Mouse (Mus musculus): Measurements from ENCODE around the gene Mcm5. TPM values are rescaled to one million over a fixed set of nuclear protein-coding genes. Genes with fewer than 3 reads are reported as not detected.

Gene Mcm5
- total and polyA plus RNA-seq, 3 experiments, result 93.3 to 302 (median 123) TPM

DNA sequence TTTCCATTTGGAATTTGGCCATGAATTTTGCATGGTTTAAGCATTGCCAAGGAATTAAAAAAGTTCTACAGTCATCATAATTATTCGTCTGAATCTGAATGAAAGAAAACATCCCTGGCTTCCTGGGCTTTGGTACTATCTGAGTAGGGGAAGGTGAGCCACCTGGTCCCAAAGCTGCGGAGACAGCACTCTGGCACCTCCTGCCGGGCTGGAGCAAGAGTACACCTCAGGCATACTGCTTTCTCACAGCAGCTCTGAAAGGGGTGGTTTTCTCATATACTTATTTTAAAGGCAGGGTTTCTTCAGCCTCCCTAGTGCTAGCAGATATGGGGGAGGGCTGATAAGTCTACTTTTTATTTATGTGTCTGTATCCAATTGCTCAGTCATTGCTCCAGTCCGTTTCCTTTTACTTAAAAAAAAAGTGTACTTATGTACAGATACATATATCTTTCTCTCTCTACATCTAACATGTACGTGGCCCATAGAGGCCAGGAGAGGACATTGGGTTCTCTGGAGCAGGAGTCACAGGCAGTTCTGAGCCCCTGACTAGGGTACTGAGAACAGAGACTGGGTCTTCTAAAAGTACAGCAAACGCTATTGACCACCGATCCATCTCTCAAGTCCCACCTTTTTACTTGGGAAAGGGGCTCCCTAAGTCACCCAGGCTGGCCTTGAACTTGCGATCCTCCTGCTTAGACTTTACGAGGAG, 688 bp upstream of the Mcm5 start:
- Histone ChIP-seq H3K27me3 (ENCODE audit: insufficient read depth, low read length) (no peaks in the 10 kb centered on the region), H3K9me3 (replicated peaks) (no peaks in the 10 kb centered on the region), H3K36me3 (replicated peaks) (peaks cover 43% of the 10 kb centered on the region), H3K4me3 (ENCODE audit: low read depth, low read length) (peak overlapping the region; percentile 90), H3K4me1 (ENCODE audit: insufficient read depth, low read depth, low read length) (peaks cover 37% of the 10 kb centered on the region)
- DNase-seq (ENCODE audit: low spot score), result peak; percentile 73
- peak; percentile 62 for ATAC-seq (ENCODE audit: extremely low read depth, insufficient number of reproducible peaks, low FRiP score, poor library complexity, severe bottlenecking)
- TF ChIP-seq CTCF (IDR thresholded peaks at IDR 0.05; ENCODE audit: low read depth, low read length), result peak; percentile 83
- TF ChIP-seq GATA1 (IDR thresholded peaks at IDR 0.05; ENCODE audit: borderline replicate concordance, low read length), result no peak

- TF ChIP-seq GATA2 (IDR thresholded peaks at IDR 0.05; ENCODE audit: borderline replicate concordance, low read depth, low read length) (no peak), GATA1 (IDR thresholded peaks at IDR 0.05; ENCODE audit: borderline replicate concordance, low read length) (no peak), TAL1 (conservative IDR thresholded peaks at IDR 0.05; ENCODE audit: low read depth, low read length) (no peak), POLR2AphosphoS5 (IDR thresholded peaks at IDR 0.05; ENCODE audit: insufficient replicate concordance, low read depth, low read length) (no peak), CTCF (IDR thresholded peaks at IDR 0.05; ENCODE audit: low read depth, low read length) (no peak)
- Histone ChIP-seq H3K4me1 (ENCODE audit: insufficient read depth, low read depth, low read length) (peaks cover 47% of the 10 kb centered on the region), H3K4me3 (ENCODE audit: low read depth, low read length) (peak overlapping the region; percentile 90), H3K36me3 (replicated peaks) (peaks cover 58% of the 10 kb centered on the region), H3K9me3 (replicated peaks) (no peaks in the 10 kb centered on the region), H3K27me3 (ENCODE audit: insufficient read depth, low read length) (no peaks in the 10 kb centered on the region)
- DNase-seq (ENCODE audit: low spot score) (no peak), ATAC-seq (ENCODE audit: extremely low read depth, insufficient number of reproducible peaks, low FRiP score, poor library complexity, severe bottlenecking) (no peak)
Measured at GRCm38 (mm10) chr8:75110093-75110492, 724 bp downstream of the Mcm5 start.

- no peak for ATAC-seq (ENCODE audit: extremely low read depth, insufficient number of reproducible peaks, low FRiP score, poor library complexity, severe bottlenecking)
- H3K4me3 ChIP-seq (ENCODE audit: low read depth, low read length), result no peak overlapping the region
- DNase-seq (ENCODE audit: low spot score), result no peak
- H3K27me3 ChIP-seq (ENCODE audit: insufficient read depth, low read length), result no peaks in the 10 kb centered on the region
- peaks cover 96% of the 10 kb centered on the region for H3K36me3 ChIP-seq (replicated peaks)
- TF ChIP-seq GATA1 (IDR thresholded peaks at IDR 0.05; ENCODE audit: borderline replicate concordance, low read length) (no peak), CTCF (IDR thresholded peaks at IDR 0.05; ENCODE audit: low read depth, low read length) (no peak), GATA2 (IDR thresholded peaks at IDR 0.05; ENCODE audit: borderline replicate concordance, low read depth, low read length) (no peak), TAL1 (conservative IDR thresholded peaks at IDR 0.05; ENCODE audit: low read depth, low read length) (no peak)
- peaks cover 75% of the 10 kb centered on the region for H3K4me1 ChIP-seq (ENCODE audit: insufficient read depth, low read depth, low read length)
- H3K9me3 ChIP-seq (replicated peaks), result no peaks in the 10 kb centered on the region
Measured at GRCm38 (mm10) chr8:75118505-75118904, 9.1 kb downstream of the Mcm5 start.

DNA sequence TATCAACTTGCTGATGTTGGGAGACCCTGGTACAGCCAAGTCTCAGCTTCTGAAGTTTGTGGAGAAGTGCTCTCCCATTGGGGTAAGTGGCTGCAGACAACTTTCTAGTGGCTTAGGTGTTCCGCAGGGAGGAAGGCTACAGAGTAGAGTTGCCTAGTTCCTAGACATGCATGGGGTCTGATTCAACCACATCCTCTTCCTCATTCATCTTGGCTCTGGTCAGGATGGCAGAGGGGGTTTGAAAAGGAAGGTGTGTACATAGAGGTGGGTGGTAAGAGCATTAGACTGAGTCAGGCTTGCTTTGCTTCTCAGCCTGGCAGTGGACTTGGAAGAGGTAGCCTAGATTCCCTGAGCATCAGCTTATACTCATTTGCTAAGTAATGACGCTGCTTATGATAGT, 9.9 kb downstream of the Mcm5 start:
- H3K9me3 ChIP-seq (replicated peaks), result no peaks in the 10 kb centered on the region
- no peak overlapping the region for H3K4me3 ChIP-seq (ENCODE audit: low read depth, low read length)
- TF ChIP-seq TAL1 (conservative IDR thresholded peaks at IDR 0.05; ENCODE audit: low read depth, low read length), result no peak
- TF ChIP-seq GATA1 (IDR thresholded peaks at IDR 0.05; ENCODE audit: borderline replicate concordance, low read length), result no peak
- TF ChIP-seq GATA2 (IDR thresholded peaks at IDR 0.05; ENCODE audit: borderline replicate concordance, low read depth, low read length), result no peak
- TF ChIP-seq CTCF (IDR thresholded peaks at IDR 0.05; ENCODE audit: low read depth, low read length), result no peak
- TF ChIP-seq POLR2AphosphoS5 (IDR thresholded peaks at IDR 0.05; ENCODE audit: insufficient replicate concordance, low read depth, low read length), result no peak
- H3K36me3 ChIP-seq (replicated peaks), result peaks cover 96% of the 10 kb centered on the region
- no peak for DNase-seq (ENCODE audit: low spot score)
- ATAC-seq (ENCODE audit: extremely low read depth, insufficient number of reproducible peaks, low FRiP score, poor library complexity, severe bottlenecking), result no peak
- H3K4me1 ChIP-seq (ENCODE audit: insufficient read depth, low read depth, low read length), result peaks cover 72% of the 10 kb centered on the region
- no peaks in the 10 kb centered on the region for H3K27me3 ChIP-seq (ENCODE audit: insufficient read depth, low read length)

- DNase-seq (ENCODE audit: low spot score), result no peak
- Histone ChIP-seq H3K9me3 (replicated peaks) (no peaks in the 10 kb centered on the region), H3K36me3 (replicated peaks) (peaks cover 96% of the 10 kb centered on the region), H3K27me3 (ENCODE audit: insufficient read depth, low read length) (no peaks in the 10 kb centered on the region), H3K4me3 (ENCODE audit: low read depth, low read length) (no peak overlapping the region), H3K4me1 (ENCODE audit: insufficient read depth, low read depth, low read length) (peaks cover 74% of the 10 kb centered on the region)
- no peak for TF ChIP-seq POLR2AphosphoS5 (IDR thresholded peaks at IDR 0.05; ENCODE audit: insufficient replicate concordance, low read depth, low read length)
- no peak for TF ChIP-seq GATA2 (IDR thresholded peaks at IDR 0.05; ENCODE audit: borderline replicate concordance, low read depth, low read length)
- no peak for TF ChIP-seq GATA1 (IDR thresholded peaks at IDR 0.05; ENCODE audit: borderline replicate concordance, low read length)
- no peak for TF ChIP-seq CTCF (IDR thresholded peaks at IDR 0.05; ENCODE audit: low read depth, low read length)
- no peak for TF ChIP-seq TAL1 (conservative IDR thresholded peaks at IDR 0.05; ENCODE audit: low read depth, low read length)
- ATAC-seq (ENCODE audit: extremely low read depth, insufficient number of reproducible peaks, low FRiP score, poor library complexity, severe bottlenecking), result no peak
Measured at GRCm38 (mm10) chr8:75119747-75120146, 10.4 kb downstream of the Mcm5 start.

GRCm38 (mm10) chr8:75127406-75127805, 18.0 kb downstream of the Mcm5 start:
- no peak for DNase-seq (ENCODE audit: low spot score)
- Histone ChIP-seq H3K9me3 (replicated peaks) (no peaks in the 10 kb centered on the region), H3K4me1 (ENCODE audit: insufficient read depth, low read depth, low read length) (peaks cover 44% of the 10 kb centered on the region), H3K36me3 (replicated peaks) (peaks cover 96% of the 10 kb centered on the region), H3K27me3 (ENCODE audit: insufficient read depth, low read length) (no peaks in the 10 kb centered on the region), H3K4me3 (ENCODE audit: low read depth, low read length) (no peak overlapping the region)
- no peak for ATAC-seq (ENCODE audit: extremely low read depth, insufficient number of reproducible peaks, low FRiP score, poor library complexity, severe bottlenecking)
- TF ChIP-seq POLR2AphosphoS5 (IDR thresholded peaks at IDR 0.05; ENCODE audit: insufficient replicate concordance, low read depth, low read length) (no peak), CTCF (IDR thresholded peaks at IDR 0.05; ENCODE audit: low read depth, low read length) (no peak), GATA2 (IDR thresholded peaks at IDR 0.05; ENCODE audit: borderline replicate concordance, low read depth, low read length) (no peak), TAL1 (conservative IDR thresholded peaks at IDR 0.05; ENCODE audit: low read depth, low read length) (no peak), GATA1 (IDR thresholded peaks at IDR 0.05; ENCODE audit: borderline replicate concordance, low read length) (no peak)

All from G1E (cell line).